Mouse (Mus musculus) 3134 (cell line): ENCODE measurements around the gene Alox12e.

Source experiments
- DNase-seq: peaks from one replicate; pipeline ENCODE4 v3.0.0-alpha.2; 2011; ENCODE audit warnings: low spot score; ENCODE audit not compliant: insufficient read length; ENCODE audit errors: extremely low read depth

Gene Alox12e

GRCm38 (mm10) chr11:70288102-70288501 is 34.3 kb downstream of the Alox12e start:
- no peak for DNase-seq

- no peak for DNase-seq
These were observed 36.7 kb downstream of the Alox12e start for GRCm38 (mm10) chr11:70285686-70286085.

- no peak for DNase-seq
These were observed 37.7 kb downstream of the Alox12e start for GRCm38 (mm10) chr11:70284757-70285156.

GRCm38 (mm10) chr11:70283666-70284065 is 38.8 kb downstream of the Alox12e start:
- no peak for DNase-seq

GRCm38 (mm10) chr11:70280441-70280840 is 42.0 kb downstream of the Alox12e start:
- DNase-seq = no peak

GRCm38 (mm10) chr11:70278961-70279360 is 43.5 kb downstream of the Alox12e start:
- no peak for DNase-seq

GRCm38 (mm10) chr11:70271641-70272040 is 50.8 kb downstream of the Alox12e start:
- DNase-seq = no peak

GRCm38 (mm10) chr11:70266405-70266804 is 56.0 kb downstream of the Alox12e start:
- no peak for DNase-seq

GRCm38 (mm10) chr11:70265819-70266218 is 56.6 kb downstream of the Alox12e start:
- no peak for DNase-seq
